Mouse (Mus musculus) intestine, embryonic 16.5 days (tissue): ENCODE measurements around the gene Stau1. TPM values are rescaled to one million over a fixed set of nuclear protein-coding genes. Genes with fewer than 3 reads are reported as not detected.

Experiments used
- ATAC-seq: fragments of 200-750 bp; cut with Nextera tagmentation; 2 replicates; pipeline ENCODE4 v1.8.0; 2017; ENCODE audit warnings: moderate TSS enrichment, moderate library complexity
- H3K27ac ChIP-seq: fragments of 300-500 bp; sonication (generic); 2 replicates; pipeline ENCODE4 v1.5.1; 2014; ENCODE audit warnings: mild to moderate bottlenecking, low read length
- H3K27me3 ChIP-seq: fragments of 300-500 bp; sonication (generic); replicated peaks from 2 replicates; pipeline ENCODE4 v1.6.1; 2014; ENCODE audit warnings: low read length, control low read depth, mixed read lengths; ENCODE audit not compliant: control insufficient read depth, insufficient read depth
- H3K36me3 ChIP-seq: fragments of 300-500 bp; sonication (generic); 2 replicates; pipeline ENCODE4 v1.6.1; 2014; ENCODE audit warnings: low read length, control low read depth; ENCODE audit not compliant: control insufficient read depth, insufficient read depth
- H3K4me1 ChIP-seq: fragments of 300-500 bp; sonication (generic); 2 replicates; pipeline ENCODE4 v1.6.1; 2014; ENCODE audit warnings: low read length, control low read depth, mixed read lengths; ENCODE audit not compliant: control insufficient read depth, insufficient read depth
- H3K4me2 ChIP-seq: fragments of 300-500 bp; sonication (generic); 2 replicates; pipeline ENCODE4 v1.6.1; 2014; ENCODE audit warnings: low read depth, low read length, control low read depth
- H3K4me3 ChIP-seq: fragments of 300-500 bp; sonication (generic); 2 replicates; pipeline ENCODE4 v1.5.1; 2014; ENCODE audit warnings: mild to moderate bottlenecking, low read length
- H3K9ac ChIP-seq: fragments of 300-500 bp; sonication (generic); 2 replicates; pipeline ENCODE4 v1.6.1; 2014; ENCODE audit warnings: low read depth, low read length
- H3K9me3 ChIP-seq: fragments of 300-500 bp; sonication (generic); 2 replicates; pipeline ENCODE4 v1.6.1; 2016; ENCODE audit warnings: low read length, control low read depth; ENCODE audit not compliant: control insufficient read depth
- WGBS: fragments of 180-500 bp; shearing (Covaris S2); extraction: QIAGEN DNeasy Blood & Tissue Kit; methylation state at CpG from one replicate; pipeline ENCODE4 v1.1.7; 2014; 5-methylcytosine and 5-hydroxymethylcytosine counted together
- polyA plus RNA-seq: library from polyadenylated mRNA; unstranded; fragments of >200 nt; fragmentation: Nextera tagmentation; extraction: Ambion mirVana; gene quantifications from 2 replicates; pipeline ENCODE4 v1.2.1, GENCODE M21; 2015

Gene Stau1
- polyA plus RNA-seq, 1 experiment from 2014 or later, result 61.2 TPM

DNA sequence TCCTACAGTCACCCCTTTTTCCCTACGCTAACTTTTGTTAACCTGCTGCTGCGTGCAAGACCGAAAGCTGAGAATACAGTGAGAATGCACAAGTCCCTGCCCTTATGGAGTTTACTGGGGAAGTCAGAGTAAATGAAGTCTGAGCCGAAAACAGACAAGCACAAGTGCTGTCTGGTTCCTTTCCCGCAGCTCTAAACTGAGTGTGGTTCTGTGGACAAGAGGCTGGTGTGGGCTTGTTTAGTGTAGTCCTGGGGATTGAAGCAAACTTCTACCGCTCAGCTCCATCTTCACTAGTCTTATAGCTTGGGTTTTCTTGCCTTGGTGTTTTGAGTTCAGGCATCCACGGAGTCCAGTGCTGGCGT is 415 bp upstream of the Stau1 start:
- Histone ChIP-seq H3K9ac (peak overlapping the region; percentile 74), H3K27ac (peak overlapping the region; percentile 64), H3K9me3 (no peaks in the 10 kb centered on the region), H3K4me1 (peaks cover 31% of the 10 kb centered on the region), H3K27me3 (no peaks in the 10 kb centered on the region; the same call in 1 of the 2 replicates), H3K4me2 (peak overlapping the region; percentile 70), H3K4me3 (peak overlapping the region; percentile 98), H3K36me3 (no peaks in the 10 kb centered on the region)
- WGBS, result 36% methylated on average over 8 of the region's 8 CpGs
- ATAC-seq, result peak; percentile 42

DNA sequence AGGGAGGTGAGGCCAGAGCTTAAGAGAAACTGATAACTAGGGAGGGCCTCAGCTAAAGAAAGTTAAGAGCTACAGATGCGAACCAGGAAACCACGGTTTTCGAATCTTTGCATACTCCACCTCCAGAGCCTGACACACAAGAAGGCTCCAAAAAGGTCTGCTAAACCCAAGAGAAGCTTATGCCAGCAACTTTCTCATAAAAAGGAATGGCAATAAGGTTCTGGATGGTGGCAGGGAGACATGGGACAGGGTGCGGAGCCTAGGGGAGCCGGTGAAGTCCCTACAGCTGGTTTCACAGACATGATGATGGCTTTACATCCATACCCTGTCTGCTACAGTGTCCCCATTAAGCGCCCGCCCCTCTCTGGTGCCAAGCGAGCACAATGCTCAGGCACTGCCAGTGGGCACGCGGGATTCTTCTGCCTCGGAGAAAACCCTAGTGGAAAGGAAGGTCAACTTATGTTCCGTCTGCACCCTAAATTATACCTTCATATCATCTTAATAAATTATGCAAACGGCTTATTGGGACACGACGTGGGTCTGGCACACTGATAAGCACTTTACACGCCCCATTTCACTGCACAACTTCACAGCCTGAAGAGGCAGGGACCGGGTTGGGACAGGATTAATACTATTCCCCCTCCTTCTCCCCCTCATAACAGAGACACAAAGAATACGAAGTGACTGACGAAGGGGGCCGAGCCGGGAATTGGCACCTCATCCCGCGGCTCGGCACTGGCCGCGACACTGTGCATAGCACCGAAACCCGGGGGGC is 891 bp downstream of the Stau1 start:
- WGBS, result 2% methylated on average over 28 of the region's 28 CpGs
- Histone ChIP-seq H3K4me3 (peak overlapping the region; percentile 98), H3K36me3 (no peaks in the 10 kb centered on the region), H3K27ac (peak overlapping the region; percentile 96), H3K4me2 (peak overlapping the region; percentile 86), H3K9me3 (no peaks in the 10 kb centered on the region), H3K4me1 (peaks cover 33% of the 10 kb centered on the region), H3K27me3 (no peaks in the 10 kb centered on the region), H3K9ac (peak overlapping the region; percentile 98)
- ATAC-seq, result peak; percentile 11

DNA sequence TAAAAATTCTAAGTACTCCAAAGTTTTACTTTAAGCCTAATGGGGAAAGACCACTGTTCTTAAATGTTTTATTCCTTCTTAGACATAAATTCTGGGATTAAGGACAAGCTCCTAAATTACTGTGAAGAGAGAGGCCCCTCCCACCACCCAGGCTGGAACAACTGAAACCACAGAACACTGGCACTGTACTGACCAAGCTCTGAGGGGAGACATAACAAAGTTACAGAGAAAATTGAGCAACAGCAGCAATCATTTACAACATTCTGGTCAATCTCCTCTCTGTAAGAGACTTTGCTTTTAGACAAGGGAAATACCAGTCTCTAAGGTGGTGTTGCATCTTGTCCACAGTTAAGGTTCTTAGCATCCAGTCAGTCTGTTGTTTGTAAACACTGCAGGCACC is 4.2 kb downstream of the Stau1 start:
- H3K9ac ChIP-seq, result no peak overlapping the region
- no peak overlapping the region for H3K27ac ChIP-seq
- ATAC-seq, result no peak
- peaks cover 35% of the 10 kb centered on the region for H3K4me1 ChIP-seq
- no peaks in the 10 kb centered on the region for H3K9me3 ChIP-seq
- no peaks in the 10 kb centered on the region for H3K27me3 ChIP-seq
- no peaks in the 10 kb centered on the region for H3K36me3 ChIP-seq
- no peak overlapping the region for H3K4me2 ChIP-seq
- no peak overlapping the region for H3K4me3 ChIP-seq

DNA sequence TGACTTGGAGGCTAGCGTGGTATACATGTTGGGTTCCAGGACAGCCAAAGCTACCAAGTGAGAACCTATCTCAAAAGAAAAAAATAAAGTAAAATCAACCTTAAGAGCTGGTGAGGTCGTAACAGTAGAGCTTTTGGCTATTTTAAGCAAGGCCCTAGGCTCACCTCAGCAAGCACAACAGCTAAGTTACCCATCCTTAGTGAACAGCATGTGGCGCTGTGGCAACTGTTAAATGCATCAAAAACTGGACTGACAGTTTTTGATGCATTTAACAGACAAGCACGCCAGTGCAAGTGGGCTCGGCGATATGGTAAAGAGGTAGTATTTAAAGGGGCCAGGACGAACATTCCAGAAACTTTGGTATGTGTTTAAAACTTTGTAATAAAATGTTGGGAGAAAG is 5.2 kb downstream of the Stau1 start:
- Histone ChIP-seq H3K4me2 (no peak overlapping the region), H3K36me3 (no peaks in the 10 kb centered on the region), H3K4me1 (peaks cover 31% of the 10 kb centered on the region), H3K4me3 (no peak overlapping the region), H3K27ac (no peak overlapping the region), H3K9me3 (no peaks in the 10 kb centered on the region), H3K27me3 (no peaks in the 10 kb centered on the region), H3K9ac (no peak overlapping the region)
- 74% methylated on average over 7 of the region's 7 CpGs for WGBS
- ATAC-seq, result no peak

DNA sequence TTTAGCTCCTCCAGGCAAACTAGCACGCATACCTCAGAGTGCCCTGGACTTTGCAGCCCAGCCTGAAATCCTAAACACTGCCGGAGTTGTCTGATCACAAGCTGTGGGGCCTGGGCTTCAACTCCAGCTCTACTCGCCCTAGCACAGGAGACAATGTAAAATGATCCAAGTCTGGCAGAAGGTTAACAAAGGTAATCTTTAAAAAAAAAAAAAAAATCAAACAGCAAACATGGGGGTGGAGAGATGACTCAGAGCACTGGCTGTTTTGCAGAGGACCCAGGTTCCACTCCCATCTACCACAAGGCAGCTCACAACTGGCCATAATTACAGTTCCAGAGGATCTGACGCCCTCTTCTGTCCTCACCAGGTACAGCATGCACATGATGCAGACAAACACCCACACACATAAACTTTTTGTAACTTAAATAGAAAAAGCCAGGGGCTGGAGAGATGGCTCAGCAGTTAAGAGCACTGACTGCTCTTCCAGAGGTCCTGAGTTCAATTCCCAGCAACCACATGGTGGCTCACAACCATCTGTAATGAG is 12.7 kb downstream of the Stau1 start:
- H3K9me3 ChIP-seq, result no peaks in the 10 kb centered on the region
- WGBS, result 62% methylated on average over 4 of the region's 4 CpGs
- no peak overlapping the region for H3K4me2 ChIP-seq
- no peaks in the 10 kb centered on the region for H3K4me1 ChIP-seq
- H3K9ac ChIP-seq, result no peak overlapping the region
- H3K4me3 ChIP-seq, result no peak overlapping the region
- H3K27ac ChIP-seq, result no peak overlapping the region
- no peaks in the 10 kb centered on the region for H3K27me3 ChIP-seq
- ATAC-seq, result 0 out of 2 replicates have a peak, but pooled peaks have one; percentile 44
- H3K36me3 ChIP-seq, result no peaks in the 10 kb centered on the region; the same call in 1 of the 2 replicates

DNA sequence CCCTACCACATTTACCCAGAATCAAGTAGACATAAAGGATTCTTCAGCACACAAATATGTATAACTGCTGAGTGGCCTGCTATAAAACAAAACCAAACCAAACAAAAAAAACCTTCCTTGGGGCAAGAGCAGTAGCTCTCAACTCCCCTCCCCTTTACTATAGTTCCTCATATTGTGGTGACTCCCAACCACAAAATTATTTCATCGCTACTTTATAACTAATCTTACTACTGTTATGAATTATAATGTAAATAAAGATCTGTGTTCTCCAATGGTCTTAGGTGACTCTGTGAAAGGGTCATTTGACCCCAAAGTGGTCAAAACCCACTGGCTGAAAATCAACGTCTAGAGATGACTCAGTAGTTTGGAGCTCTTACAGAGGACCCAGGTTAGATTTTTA is 15.9 kb downstream of the Stau1 start:
- 67% methylated on average over 2 of the region's 2 CpGs for WGBS
- Histone ChIP-seq H3K9ac (no peak overlapping the region), H3K4me2 (no peak overlapping the region), H3K27me3 (no peaks in the 10 kb centered on the region), H3K9me3 (no peaks in the 10 kb centered on the region), H3K4me3 (no peak overlapping the region), H3K36me3 (no peaks in the 10 kb centered on the region; the same call in 1 of the 2 replicates), H3K4me1 (peaks cover 18% of the 10 kb centered on the region), H3K27ac (no peak overlapping the region)
- no peak for ATAC-seq

DNA sequence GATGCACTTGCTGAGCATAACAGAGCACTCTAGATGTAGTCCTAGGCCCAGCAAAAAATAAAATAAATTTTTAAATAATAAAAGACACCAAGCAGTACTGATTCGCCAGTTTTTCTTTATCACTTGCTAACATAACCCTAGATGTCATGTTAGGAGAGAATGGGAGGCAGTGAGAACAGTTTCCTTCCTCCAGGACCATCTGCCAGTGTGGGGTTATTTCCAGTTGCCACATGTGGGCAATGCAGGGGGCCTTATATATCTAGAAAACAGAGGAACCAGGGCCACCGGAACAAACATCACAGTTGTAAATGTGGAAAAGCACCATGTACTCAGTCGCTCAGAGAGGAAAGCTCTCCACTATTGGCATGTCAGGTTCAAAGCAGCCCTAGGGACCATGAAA is 18.6 kb downstream of the Stau1 start:
- Histone ChIP-seq H3K9me3 (no peaks in the 10 kb centered on the region), H3K4me3 (no peak overlapping the region), H3K9ac (no peak overlapping the region; the same call in 1 of the 2 replicates), H3K4me1 (peaks cover 24% of the 10 kb centered on the region), H3K4me2 (no peak overlapping the region), H3K27ac (no peak overlapping the region), H3K36me3 (no peaks in the 10 kb centered on the region; the same call in 1 of the 2 replicates), H3K27me3 (no peaks in the 10 kb centered on the region)
- no peak for ATAC-seq
- 85% methylated on average over 3 of the region's 3 CpGs for WGBS

DNA sequence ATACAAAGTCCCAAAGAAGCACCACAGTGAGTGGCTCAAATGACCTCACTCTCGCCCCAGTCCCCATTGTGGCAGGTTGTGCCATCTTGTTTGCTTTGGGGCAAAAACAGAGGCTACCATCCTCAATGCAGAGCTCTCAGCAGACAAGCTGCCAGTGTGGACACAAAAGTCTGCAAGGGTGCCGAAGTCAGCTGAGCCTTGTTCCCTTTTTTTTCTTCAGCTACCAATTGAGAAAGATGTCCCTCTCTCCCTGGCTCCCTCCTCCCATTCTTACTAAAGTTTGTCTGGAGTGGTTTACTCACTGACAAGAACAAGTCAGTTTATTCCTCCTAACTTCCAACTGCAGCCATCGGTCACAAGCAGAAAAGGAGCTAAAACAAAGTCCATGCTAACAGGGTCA is 19.7 kb downstream of the Stau1 start:
- H3K4me2 ChIP-seq, result no peak overlapping the region
- H3K4me3 ChIP-seq, result no peak overlapping the region
- no peaks in the 10 kb centered on the region for H3K27me3 ChIP-seq
- 73% methylated on average over 3 of the region's 3 CpGs for WGBS
- no peaks in the 10 kb centered on the region for H3K36me3 ChIP-seq
- H3K27ac ChIP-seq, result no peak overlapping the region
- H3K9me3 ChIP-seq, result no peaks in the 10 kb centered on the region
- no peak overlapping the region for H3K9ac ChIP-seq
- H3K4me1 ChIP-seq, result peaks cover 24% of the 10 kb centered on the region
- no peak for ATAC-seq

DNA sequence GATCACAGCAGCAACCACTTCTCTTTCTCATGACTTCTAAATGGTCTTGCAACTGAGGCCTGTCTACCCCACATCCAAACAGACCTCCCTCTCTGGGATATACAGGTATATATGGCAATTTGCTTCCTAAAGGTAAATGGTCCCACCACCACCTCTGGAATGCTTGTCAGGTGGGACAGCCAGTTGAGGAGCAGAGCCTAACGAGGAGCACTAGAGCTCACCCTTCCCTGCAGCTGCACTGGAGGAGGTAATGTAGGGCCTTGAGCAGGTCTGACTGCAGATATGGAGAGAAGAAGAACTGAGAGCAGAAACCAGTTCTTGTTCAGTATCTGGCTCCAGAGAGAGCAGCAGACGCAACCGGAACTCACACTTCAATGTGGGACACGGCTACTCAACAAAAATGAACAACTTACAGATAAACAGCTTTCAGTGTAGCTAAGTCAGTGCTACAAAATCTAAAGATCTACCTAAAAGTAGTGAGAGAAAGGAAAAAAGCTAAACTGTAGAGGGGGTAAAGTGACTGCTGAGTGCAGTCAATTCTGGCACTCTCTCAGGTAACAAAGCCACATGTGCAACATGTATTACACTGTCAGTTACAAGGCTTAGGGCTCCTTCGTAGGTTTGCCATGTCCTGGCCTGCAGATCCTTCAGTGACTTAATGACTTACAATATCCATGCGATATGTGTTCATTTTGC is 21.8 kb downstream of the Stau1 start:
- Histone ChIP-seq H3K4me3 (no peak overlapping the region), H3K27ac (peak overlapping the region; percentile 31; the same call in 1 of the 2 replicates), H3K4me1 (peaks cover 24% of the 10 kb centered on the region), H3K27me3 (no peaks in the 10 kb centered on the region), H3K4me2 (no peak overlapping the region), H3K9me3 (no peaks in the 10 kb centered on the region), H3K9ac (0 out of 2 replicates have a peak overlapping the region, but pooled peaks have one; percentile 8), H3K36me3 (no peaks in the 10 kb centered on the region)
- no peak for ATAC-seq
- whole genome bisulfite sequencing, result 71% methylated on average over 6 of the region's 6 CpGs
